Mouse (Mus musculus): ENCODE data around the gene Txn1. TPM values are rescaled to one million over a fixed set of nuclear protein-coding genes. Genes with fewer than 3 reads are reported as not detected.
A peak's percentile ranks its signal among the peaks of the same experiment; 100 is the strongest.

Txn1 gene
- total RNA-seq, 2 experiments from 2014 or later: 156 to 165 TPM

DNA sequence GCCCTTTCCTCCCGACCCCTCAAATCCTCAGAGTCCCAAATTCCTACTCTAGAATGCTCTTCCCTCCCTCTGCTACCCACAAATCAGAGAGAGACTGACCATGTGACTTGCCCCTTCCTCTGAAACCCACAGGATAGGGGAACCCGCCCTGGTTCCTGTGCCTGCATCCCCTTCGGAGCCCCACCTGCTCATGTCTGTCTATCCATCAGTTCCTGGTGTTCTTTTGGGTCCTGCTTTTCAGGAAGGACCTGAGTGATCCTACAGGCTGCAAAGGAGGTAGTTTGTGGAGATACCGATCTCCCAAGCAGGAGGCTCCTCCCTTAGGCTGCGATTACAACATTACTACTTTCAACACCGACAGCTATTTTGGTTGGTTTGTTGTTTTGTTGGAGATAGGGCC is 47.4 kb downstream of the Txn1 start:
- intact Hi-C loops (cut with DNase I): loop anchor here (10.0 kb wide), 1 partner anchor 346 kb away; no protein-coding TSS in a partner anchor
- no peak for DNase-seq (ENCODE audit: low spot score in 2 of 2)

DNA sequence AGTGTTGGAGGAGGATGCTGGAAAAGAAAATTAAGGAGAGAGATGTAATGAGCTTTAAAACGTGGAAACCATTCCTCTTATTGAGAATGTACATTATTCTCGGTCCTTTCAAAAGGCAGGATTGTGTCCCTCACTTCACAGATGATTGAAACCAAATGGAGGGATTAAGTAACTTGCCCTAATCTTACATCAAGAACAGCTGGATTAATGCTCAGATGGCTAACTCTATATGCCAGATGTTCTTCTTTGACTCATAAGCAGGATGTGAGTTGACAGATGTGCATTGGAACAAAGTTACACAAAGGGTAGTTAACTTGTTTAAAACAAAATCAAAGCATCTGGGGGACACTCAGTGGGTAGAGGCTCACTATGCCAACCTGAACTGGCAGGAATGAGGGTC is 49.5 kb downstream of the Txn1 start:
- DNase-seq (ENCODE audit: low spot score in 2 of 2): no peak
- intact Hi-C loops (cut with DNase I): loop anchor here (10.0 kb wide), 1 partner anchor 348 kb away; no protein-coding TSS in a partner anchor

DNA sequence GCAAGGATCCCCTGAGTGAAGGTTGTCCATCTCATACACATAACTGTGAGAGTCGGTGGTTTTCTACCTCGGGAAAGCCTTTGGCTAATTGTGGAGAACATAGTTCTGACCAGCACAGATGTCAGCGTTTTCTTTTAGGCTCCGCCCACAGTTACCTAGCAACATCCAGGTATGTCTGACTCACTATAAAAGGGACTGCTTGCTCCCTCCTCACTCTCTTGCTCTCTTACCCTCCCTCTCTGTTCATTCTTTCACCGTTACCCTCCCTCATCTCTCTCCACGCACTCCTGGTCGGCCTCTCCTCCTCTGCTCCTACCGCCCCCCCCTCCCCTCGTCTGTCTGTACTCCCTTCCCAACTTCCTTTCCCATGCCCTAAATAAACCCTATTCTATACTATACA is 51.6 kb downstream of the Txn1 start:
- intact Hi-C loops (cut with DNase I): loop anchor here (10.0 kb wide), 1 partner anchor 350 kb away; no protein-coding TSS in a partner anchor
- no peak for DNase-seq (ENCODE audit: low spot score in 2 of 2)

DNA sequence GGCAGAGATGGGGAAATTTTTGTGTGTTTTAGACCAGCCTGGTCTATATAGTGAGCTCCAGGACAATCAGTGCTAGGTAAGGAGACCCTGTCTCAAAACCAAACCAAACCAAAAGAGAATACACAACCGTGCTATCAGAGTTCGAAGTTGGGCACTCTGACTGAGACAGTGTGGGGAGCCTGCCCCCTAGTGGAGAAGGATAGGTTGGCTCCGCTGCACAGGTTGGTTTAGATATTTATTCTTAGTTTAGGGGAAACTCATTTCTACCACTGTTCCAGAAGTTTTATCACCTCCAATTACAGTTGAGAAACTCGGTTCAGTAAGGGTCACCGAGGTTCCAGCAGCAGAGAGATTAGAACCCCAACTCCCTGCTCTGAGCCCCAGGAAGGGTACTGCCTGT is 52.0 kb downstream of the Txn1 start:
- intact Hi-C loops (cut with DNase I): loop anchor here (10.0 kb wide), 1 partner anchor 351 kb away; no protein-coding TSS in a partner anchor
- DNase-seq (ENCODE audit: low spot score in 2 of 2): peak; percentile 62 to 78

DNA sequence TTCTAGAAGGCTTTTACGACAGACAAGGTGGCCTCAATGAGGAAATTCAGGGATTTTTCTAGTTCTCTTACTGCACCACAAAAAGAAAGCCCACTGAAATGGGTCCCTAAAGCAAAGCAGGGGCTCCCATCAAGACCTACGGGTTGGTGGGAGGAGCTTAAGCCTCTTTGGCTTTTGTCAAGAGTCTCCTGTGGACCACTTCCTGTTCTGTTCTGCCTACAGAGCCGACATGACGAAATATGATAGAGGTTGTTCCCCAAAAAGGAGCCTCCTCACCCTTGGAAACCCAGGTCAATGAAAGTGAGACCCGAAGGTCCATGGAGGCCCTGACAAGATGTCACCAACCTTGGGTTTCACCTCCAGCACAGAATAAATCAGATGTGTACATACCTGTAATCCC is 53.6 kb downstream of the Txn1 start:
- no peak for DNase-seq (ENCODE audit: low spot score in 2 of 2)
- intact Hi-C loops (cut with DNase I): loop anchor here (10.0 kb wide), 1 partner anchor 352 kb away; no protein-coding TSS in a partner anchor

DNA sequence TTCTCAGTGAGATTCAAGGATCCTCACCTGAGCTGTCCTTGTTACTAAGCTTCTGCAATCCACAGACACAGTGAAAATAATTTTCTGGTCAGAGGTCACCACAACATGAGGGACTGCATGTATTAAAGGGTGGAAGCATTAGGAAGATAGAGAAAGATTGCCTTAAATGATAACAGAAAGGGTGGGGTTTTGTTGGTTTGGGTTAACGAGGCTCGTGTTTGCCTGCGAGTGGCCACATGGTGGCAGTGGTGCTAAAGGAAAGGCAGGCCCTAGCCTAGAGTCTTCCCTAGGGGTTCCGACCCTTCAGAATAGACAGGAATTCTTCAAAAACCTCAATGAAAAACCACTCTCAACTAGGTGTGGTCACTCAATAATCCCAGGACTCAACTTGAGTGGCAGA is 55.0 kb downstream of the Txn1 start:
- peak in 1 of 2 experiments; percentile 43 for DNase-seq (ENCODE audit: low spot score in 2 of 2)
- intact Hi-C loops (cut with DNase I): loop anchor here (2.0 to 10.0 kb wide), 2 partner anchors 180 to 354 kb away; no protein-coding TSS in a partner anchor

DNA sequence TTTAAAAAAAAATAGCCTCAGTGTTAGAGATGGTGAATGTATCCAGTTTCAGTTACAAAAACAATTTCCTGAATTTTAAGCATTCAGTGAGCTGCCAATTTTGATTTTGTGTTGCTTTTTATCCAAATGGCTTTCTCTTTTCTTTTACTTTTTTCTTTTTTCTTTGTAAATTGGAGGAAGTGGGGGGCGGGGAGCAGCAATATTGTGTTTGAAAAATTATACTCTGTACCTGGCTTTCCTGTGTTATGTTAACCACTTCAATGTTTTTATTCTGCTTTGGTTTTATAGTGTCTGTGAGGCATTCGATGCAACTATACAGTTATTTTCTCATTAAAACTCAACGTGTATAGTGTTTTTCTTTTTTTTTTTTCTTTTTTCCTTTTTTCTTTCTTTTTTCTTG is 59.6 kb downstream of the Txn1 start:
- DNase-seq (ENCODE audit: low spot score in 2 of 2): no peak
- intact Hi-C loops (cut with DNase I): no loop called here

DNA sequence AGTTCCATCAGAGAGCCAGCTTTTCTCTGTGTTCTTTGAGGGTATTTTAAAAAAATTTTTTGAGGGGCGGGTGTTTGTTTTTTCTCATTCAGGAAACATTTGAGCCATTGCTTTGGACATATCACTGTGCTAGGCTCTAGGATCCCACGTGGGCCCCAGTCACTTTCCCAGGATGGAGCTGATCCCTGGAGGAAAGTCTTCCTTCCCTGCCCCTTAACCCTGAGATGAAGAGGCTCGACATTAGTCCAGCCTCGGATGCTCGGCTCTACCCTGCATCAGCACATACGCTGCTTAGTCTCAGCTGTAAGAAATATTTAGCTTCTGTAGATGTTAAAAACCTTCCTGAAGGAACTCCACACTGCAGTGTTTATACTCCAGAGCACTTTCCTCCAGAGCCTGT is 60.3 kb downstream of the Txn1 start:
- intact Hi-C loops (cut with DNase I): no loop called here
- DNase-seq (ENCODE audit: low spot score in 2 of 2): no peak

DNA sequence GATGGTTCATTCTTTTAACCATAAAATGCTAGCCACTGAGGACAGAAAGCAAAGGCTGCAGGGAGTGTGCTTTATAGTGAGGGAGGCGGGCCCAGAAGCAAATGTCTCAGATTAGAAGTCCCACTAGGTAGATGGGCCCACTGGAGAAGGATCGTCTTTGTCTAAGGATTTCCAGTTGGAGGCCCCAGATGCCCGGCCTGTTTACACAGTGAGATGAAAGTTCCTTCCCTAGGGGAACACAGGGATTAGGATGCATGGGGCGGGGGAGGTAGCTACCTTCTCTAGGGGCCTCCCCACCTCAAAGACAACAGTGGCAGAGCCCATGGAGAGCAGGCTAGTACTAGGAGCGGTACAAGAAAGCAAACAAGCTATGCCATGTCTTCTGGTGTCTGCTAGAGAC is 61.1 kb downstream of the Txn1 start:
- intact Hi-C loops (cut with DNase I): no loop called here

More for the DNA sequence above, 61.1 kb downstream of the Txn1 start:
- DNase-seq (ENCODE audit: low spot score in 2 of 2): no peak

Other genes with a start within 250 kb of the Txn1 start
- gene Akap2, start 238.8 kb downstream of the Txn1 start, total RNA-seq (2021): 10 to 100 TPM; 34.4 to 39.5 TPM
- under 1 TPM; 0.15 to 0.19 TPM for gene D630039A03Rik, start 40.1 kb downstream of the Txn1 start, total RNA-seq (2021)
- not detected for gene Txndc8, start 52.7 kb upstream of the Txn1 start, total RNA-seq (2021)